Mouse (Mus musculus) megakaryocyte-erythroid progenitor cell, adult 5-6 weeks (primary cell): ENCODE measurements around the gene C2. TPM values are rescaled to one million over a fixed set of nuclear protein-coding genes. Genes with fewer than 3 reads are reported as not detected.
"Not testable (repeated sequence)": the region's sequence is repeated elsewhere in the genome, so short reads cannot be mapped to it uniquely, and the experiment has no call there.

ENCODE experiments used
- ATAC-seq: replicated peaks from 2 replicates; pipeline ENCODE4 v1.8.0; 2016; ENCODE audit warnings: mild to moderate bottlenecking, inconsistent platforms; ENCODE audit not compliant: severe bottlenecking, poor library complexity, low FRiP score, low TSS enrichment
- total RNA-seq, 2 experiments: library from RNA; stranded (forward) in 1 of 2; stranded (reverse) in 1 of 2; fragments of 200-1000, 215-1000 nt in 1 of 2; fragments of >200 nt in 1 of 2; fragmentation: Nextera tagmentation in 1 of 2; gene quantifications; 2 replicates each; pipeline ENCODE4 v1.2.3; 2014 to 2017

Gene C2
- total RNA-seq, 2 experiments from 2014 or later: 7.4 to 8.6 TPM

- ATAC-seq: no peak
These were observed 16.0 kb upstream of the C2 start, which contains the start of gene Slc44a4 for GRCm38 (mm10) chr17:34913930-34914665. Slc44a4 (plus strand) TSS chr17:34914466.

- ATAC-seq: peak; percentile 78
These were observed 13.9 kb upstream of the C2 start for GRCm38 (mm10) chr17:34911945-34912351.

GRCm38 (mm10) chr17:34910982-34911381 lies 12.9 kb upstream of the C2 start:
- ATAC-seq: no peak

- ATAC-seq: no peak
These were observed 4.8 kb upstream of the C2 start for GRCm38 (mm10) chr17:34902895-34903294.

- ATAC-seq: not testable (repeated sequence)
These were observed 3.9 kb upstream of the C2 start for GRCm38 (mm10) chr17:34901948-34902347.

- ATAC-seq: not testable (repeated sequence)
These were observed 2.8 kb upstream of the C2 start for GRCm38 (mm10) chr17:34900826-34901225.

GRCm38 (mm10) chr17:34899890-34900243 lies 1.8 kb upstream of the C2 start:
- ATAC-seq: no peak

GRCm38 (mm10) chr17:34899053-34899889 lies 1.2 kb upstream of the C2 start:
- no peak for ATAC-seq

- no peak for ATAC-seq
These were observed 614 bp upstream of the C2 start for GRCm38 (mm10) chr17:34898706-34899052.

- peak; percentile 69 for ATAC-seq
These were observed 499 bp downstream of the C2 start for GRCm38 (mm10) chr17:34897373-34898159.

GRCm38 (mm10) chr17:34896366-34896765 lies 1.7 kb downstream of the C2 start:
- no peak for ATAC-seq

GRCm38 (mm10) chr17:34895724-34896123 lies 2.3 kb downstream of the C2 start:
- no peak for ATAC-seq

GRCm38 (mm10) chr17:34894801-34895530 lies 3.1 kb downstream of the C2 start:
- no peak for ATAC-seq

GRCm38 (mm10) chr17:34894074-34894597 lies 3.9 kb downstream of the C2 start:
- peak; percentile 70 for ATAC-seq

- ATAC-seq: no peak
These were observed 4.8 kb downstream of the C2 start for GRCm38 (mm10) chr17:34893072-34893824.

- no peak for ATAC-seq
These were observed 6.7 kb downstream of the C2 start for GRCm38 (mm10) chr17:34891377-34891776.

GRCm38 (mm10) chr17:34890074-34890743 lies 7.9 kb downstream of the C2 start:
- ATAC-seq: no peak

- no peak for ATAC-seq
These were observed 10.1 kb downstream of the C2 start for GRCm38 (mm10) chr17:34887942-34888341.
